Mouse (Mus musculus) lung, embryonic 16.5 days (tissue): ENCODE results near the gene Actl6b. TPM values are rescaled to one million over a fixed set of nuclear protein-coding genes. Genes with fewer than 3 reads are reported as not detected.

Experiments
- ATAC-seq: fragments of 200-750 bp; cut with Nextera tagmentation; 2 replicates; pipeline ENCODE4 v1.8.0; 2017; ENCODE audit warnings: low read depth, mild to moderate bottlenecking, moderate library complexity
- H3K27ac ChIP-seq: fragments of 300-500 bp; sonication (generic); 2 replicates; pipeline ENCODE4 v1.5.1; 2014; ENCODE audit warnings: mild to moderate bottlenecking, control low read depth, low read length
- H3K27me3 ChIP-seq: fragments of 300-500 bp; sonication (generic); 2 replicates; pipeline ENCODE4 v1.6.1; 2014; ENCODE audit warnings: low read depth, low read length, mixed read lengths; ENCODE audit not compliant: control insufficient read depth, insufficient read depth
- H3K36me3 ChIP-seq: fragments of 300-500 bp; sonication (generic); 2 replicates; pipeline ENCODE4 v1.6.1; 2014; ENCODE audit warnings: low read length; ENCODE audit not compliant: control insufficient read depth, insufficient read depth
- H3K4me1 ChIP-seq: fragments of 300-500 bp; sonication (generic); replicated peaks from 2 replicates; pipeline ENCODE4 v1.6.1; 2014; ENCODE audit warnings: low read length, mixed read lengths; ENCODE audit not compliant: control insufficient read depth, insufficient read depth
- H3K4me2 ChIP-seq: fragments of 300-500 bp; sonication (generic); 2 replicates; pipeline ENCODE4 v1.6.1; 2014; ENCODE audit warnings: low read depth, low read length, control low read depth
- H3K4me3 ChIP-seq: fragments of 300-500 bp; sonication (generic); 2 replicates; pipeline ENCODE4 v1.5.1; 2014; ENCODE audit warnings: mild to moderate bottlenecking, low read length, control low read depth
- H3K9ac ChIP-seq: fragments of 300-500 bp; sonication (generic); 2 replicates; pipeline ENCODE4 v1.6.1; 2014; ENCODE audit warnings: low read length, control low read depth
- H3K9me3 ChIP-seq: fragments of 300-500 bp; sonication (generic); 2 replicates; pipeline ENCODE4 v1.6.1; 2016; ENCODE audit warnings: low read length; ENCODE audit not compliant: control insufficient read depth
- WGBS: fragments of 180-500 bp; shearing (Covaris S2); extraction: QIAGEN DNeasy Blood & Tissue Kit; methylation state at CpG from one replicate; pipeline ENCODE4 v1.1.7; 2014; 5-methylcytosine and 5-hydroxymethylcytosine counted together
- polyA plus RNA-seq: library from polyadenylated mRNA; unstranded; fragments of >200 nt; fragmentation: Nextera tagmentation; extraction: Ambion mirVana; gene quantifications from 2 replicates; pipeline ENCODE4 v1.2.1, GENCODE M21; 2015

The Actl6b gene
- polyA plus RNA-seq, 1 experiment from 2014 or later, result 0.51 TPM

GRCm38 (mm10) chr5:137568223-137568798 lies 15.0 kb downstream of the Actl6b start:
- no peaks in the 10 kb centered on the region for H3K36me3 ChIP-seq
- ATAC-seq, result no peak
- no peak overlapping the region for H3K4me2 ChIP-seq
- H3K27ac ChIP-seq, result no peak overlapping the region
- H3K4me1 ChIP-seq, result peaks cover 2% of the 10 kb centered on the region; the same call in 1 of the 2 replicates
- 80% methylated on average over 8 of the region's 8 CpGs for WGBS
- no peaks in the 10 kb centered on the region for H3K27me3 ChIP-seq
- H3K4me3 ChIP-seq, result no peak overlapping the region
- H3K9me3 ChIP-seq, result no peaks in the 10 kb centered on the region
- H3K9ac ChIP-seq, result no peak overlapping the region

DNA sequence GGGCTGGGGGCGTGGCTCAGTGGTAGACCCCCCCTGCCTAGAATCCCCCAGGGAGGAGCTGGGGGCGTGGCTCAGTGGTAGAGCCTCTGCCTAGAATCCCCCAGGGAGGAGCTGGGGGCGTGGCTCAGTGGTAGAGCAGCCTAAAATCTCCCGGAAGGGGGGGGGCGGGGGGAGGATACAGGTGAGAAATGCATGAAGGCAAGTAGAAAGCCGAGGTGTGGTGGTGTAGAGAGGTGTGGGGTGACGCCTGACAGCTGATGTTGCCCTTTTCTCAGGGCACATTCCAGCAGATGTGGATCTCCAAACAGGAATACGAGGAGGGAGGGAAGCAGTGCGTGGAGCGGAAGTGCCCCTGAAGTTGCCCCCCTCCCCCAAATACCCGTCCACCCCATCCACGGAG lies 15.7 kb downstream of the Actl6b start:
- no peak for ATAC-seq
- H3K9me3 ChIP-seq, result no peaks in the 10 kb centered on the region
- peaks cover 2% of the 10 kb centered on the region; the same call in 1 of the 2 replicates for H3K4me1 ChIP-seq
- no peak overlapping the region for H3K27ac ChIP-seq
- H3K9ac ChIP-seq, result no peak overlapping the region
- peak overlapping the region; percentile 13; the same call in 1 of the 2 replicates for H3K4me2 ChIP-seq
- H3K36me3 ChIP-seq, result no peaks in the 10 kb centered on the region
- peaks cover 2% of the 10 kb centered on the region; the same call in 1 of the 2 replicates for H3K27me3 ChIP-seq
- WGBS, result 58% methylated on average over 12 of the region's 12 CpGs
- H3K4me3 ChIP-seq, result no peak overlapping the region

DNA sequence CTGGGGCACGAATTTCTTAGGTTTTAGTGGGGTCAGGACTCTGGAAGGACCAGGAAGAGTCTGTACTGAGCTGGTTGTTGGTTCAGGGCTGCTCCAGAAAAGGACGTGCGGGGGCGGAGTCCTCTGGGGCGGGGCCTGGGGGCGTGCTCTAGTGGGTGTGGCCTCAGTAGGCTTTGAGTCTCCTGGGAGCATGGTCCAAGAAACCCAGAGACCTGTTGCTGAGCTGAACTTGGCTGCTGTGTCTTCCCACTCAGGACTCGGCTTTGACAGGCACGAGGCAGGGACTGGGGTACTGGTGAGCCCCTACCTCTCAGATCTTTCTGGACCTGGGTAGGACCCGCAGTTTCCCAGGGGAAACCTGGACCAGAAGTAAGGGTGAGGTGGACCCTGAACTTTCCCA lies 16.3 kb downstream of the Actl6b start, which contains the start of gene Tfr2:
Gene Tfr2 (plus strand): TSS at position 176 of the 400 bp plus-strand sequence.
- Histone ChIP-seq H3K4me2 (peak within 1 kb of the TSS; percentile 13; the same call in 1 of the 2 replicates), H3K9me3 (no peaks in the 10 kb centered on the region), H3K27me3 (peaks cover 5% of the 10 kb centered on the region), H3K36me3 (no peaks in the 10 kb centered on the region), H3K4me1 (peaks cover 5% of the 10 kb centered on the region; the same call in 1 of the 2 replicates), H3K4me3 (no peak within 1 kb of the TSS), H3K27ac (no peak within 1 kb of the TSS), H3K9ac (no peak within 1 kb of the TSS)
- WGBS, result 19% methylated on average over 9 of the region's 9 CpGs
- peak; percentile 83 for ATAC-seq

DNA sequence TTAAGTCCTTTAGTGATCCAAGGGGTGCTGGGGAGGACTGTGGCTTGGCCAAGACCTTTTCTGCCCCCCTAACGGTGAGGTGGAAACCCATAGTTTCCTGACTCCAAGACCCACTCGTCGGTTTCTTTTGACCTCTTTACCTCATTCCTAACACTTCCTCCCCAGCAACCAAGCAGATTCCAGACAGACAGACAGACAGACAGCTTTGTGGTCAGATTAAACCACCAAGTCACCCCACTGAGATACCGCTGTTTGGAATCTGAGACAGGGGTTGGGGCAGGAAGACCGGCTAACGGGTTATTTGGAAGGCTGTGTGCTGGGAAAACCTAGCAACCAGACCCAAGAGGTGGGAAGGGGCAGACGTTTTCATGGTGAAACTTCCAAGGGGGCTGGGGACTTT lies 16.9 kb downstream of the Actl6b start:
- no peaks in the 10 kb centered on the region for H3K36me3 ChIP-seq

GRCm38 (mm10) chr5:137570691-137571586 lies 17.6 kb downstream of the Actl6b start:
- H3K4me2 ChIP-seq, result no peak overlapping the region
- peak; percentile 21; the same call in 1 of the 2 replicates for ATAC-seq
- peaks cover 5% of the 10 kb centered on the region for H3K27me3 ChIP-seq
- no peak overlapping the region for H3K9ac ChIP-seq
- H3K27ac ChIP-seq, result no peak overlapping the region
- H3K4me1 ChIP-seq, result peaks cover 5% of the 10 kb centered on the region; the same call in 1 of the 2 replicates
- WGBS, result 72% methylated on average over 17 of the region's 17 CpGs
- no peaks in the 10 kb centered on the region for H3K36me3 ChIP-seq
- H3K4me3 ChIP-seq, result no peak overlapping the region
- H3K9me3 ChIP-seq, result no peaks in the 10 kb centered on the region

More for the DNA sequence above, 16.9 kb downstream of the Actl6b start:
- WGBS, result 38% methylated on average over 7 of the region's 7 CpGs
- H3K4me3 ChIP-seq, result no peak overlapping the region
- no peak overlapping the region for H3K9ac ChIP-seq
- H3K4me1 ChIP-seq, result peaks cover 5% of the 10 kb centered on the region; the same call in 1 of the 2 replicates
- no peak overlapping the region for H3K27ac ChIP-seq
- H3K27me3 ChIP-seq, result peaks cover 5% of the 10 kb centered on the region
- ATAC-seq, result no peak
- no peak overlapping the region for H3K4me2 ChIP-seq
- H3K9me3 ChIP-seq, result no peaks in the 10 kb centered on the region

GRCm38 (mm10) chr5:137574470-137574901 lies 21.2 kb downstream of the Actl6b start:
- Histone ChIP-seq H3K4me2 (peak overlapping the region; percentile 46), H3K4me1 (0 out of 2 replicates have a peak, but pooled peaks cover 3% of the 10 kb centered on the region), H3K9ac (0 out of 2 replicates have a peak overlapping the region, but pooled peaks have one; percentile 2), H3K27ac (no peak overlapping the region), H3K4me3 (peak overlapping the region; percentile 20), H3K9me3 (no peaks in the 10 kb centered on the region), H3K27me3 (peaks cover 5% of the 10 kb centered on the region), H3K36me3 (no peaks in the 10 kb centered on the region)
- WGBS, result 9% methylated on average over 27 of the region's 27 CpGs
- no peak for ATAC-seq

DNA sequence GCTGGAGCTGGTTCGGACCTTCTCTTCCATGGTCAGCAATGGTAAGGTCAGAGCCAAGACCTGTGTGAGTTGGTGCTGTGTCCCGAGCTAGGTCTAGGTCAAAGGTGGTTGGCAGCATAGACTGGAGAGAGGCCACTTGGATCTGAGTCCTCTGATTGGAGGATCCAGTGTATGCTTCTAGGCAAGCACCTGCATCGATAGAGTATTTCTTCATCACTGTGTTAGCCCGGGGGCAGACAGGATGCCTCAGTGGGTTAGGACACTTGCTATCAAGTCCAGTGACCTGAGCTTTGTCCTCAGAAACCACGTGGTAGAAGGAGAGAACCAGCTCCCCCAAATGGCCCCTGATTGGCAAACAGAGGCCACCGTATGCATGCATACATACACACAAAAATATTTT lies 26.9 kb downstream of the Actl6b start:
- ATAC-seq, result no peak
- 74% methylated on average over 6 of the region's 6 CpGs for WGBS
- no peak overlapping the region for H3K27ac ChIP-seq
- H3K27me3 ChIP-seq, result peaks cover 3% of the 10 kb centered on the region; the same call in 1 of the 2 replicates
- H3K4me1 ChIP-seq, result peaks cover 6% of the 10 kb centered on the region; the same call in 1 of the 2 replicates
- H3K9ac ChIP-seq, result no peak overlapping the region
- no peak overlapping the region for H3K4me2 ChIP-seq
- H3K9me3 ChIP-seq, result no peaks in the 10 kb centered on the region
- H3K36me3 ChIP-seq, result no peaks in the 10 kb centered on the region
- no peak overlapping the region for H3K4me3 ChIP-seq

- H3K36me3 ChIP-seq, result no peaks in the 10 kb centered on the region
- peak; percentile 33; the same call in 1 of the 2 replicates for ATAC-seq
- H3K4me3 ChIP-seq, result no peak overlapping the region
- WGBS, result 25% methylated on average over 8 of the region's 8 CpGs
- H3K27me3 ChIP-seq, result peaks cover 3% of the 10 kb centered on the region; the same call in 1 of the 2 replicates
- no peak overlapping the region for H3K4me2 ChIP-seq
- H3K4me1 ChIP-seq, result peaks cover 6% of the 10 kb centered on the region; the same call in 1 of the 2 replicates
- H3K27ac ChIP-seq, result no peak overlapping the region
- H3K9ac ChIP-seq, result no peak overlapping the region
- no peaks in the 10 kb centered on the region for H3K9me3 ChIP-seq
These were observed 29.4 kb downstream of the Actl6b start for GRCm38 (mm10) chr5:137582702-137583101.
